In genomic region chr7:6146982-6147325, GRCm38 (mm10) we compare ENCODE assay signal across 14 mouse cellular contexts. TPM values are rescaled to one million over a fixed set of nuclear protein-coding genes. Genes with fewer than 3 reads are reported as not detected.
DNase-seq lines count a peak whose midpoint lies in the region; ATAC-seq and TF ChIP-seq lines count a peak whose summit lies in the region.
"Had no signal": no experiment of that assay in that cellular context is flagged by ENCODE, and none has a peak within 500 bp of the region (broad histone marks: within the 10 kb centered on the region; RNA-seq: fewer than 3 reads in every experiment).

No protein-coding gene starts in this region.

- no peak for TF ChIP-seq CTCF in layer of hippocampus, adult 2 months (conservative IDR thresholded peaks at IDR 0.05)

- no peaks in the 10 kb centered on the region for H3K27me3 ChIP-seq in liver, embryonic 13.5 days

- peaks cover 80% of the 10 kb centered on the region for H3K4me1 ChIP-seq in liver, embryonic 13.5 days (replicated peaks)

- peak; percentile 32; the same call in 1 of the 2 replicates for ATAC-seq in liver, embryonic 13.5 days (ENCODE audit: low read depth)

- H3K4me3 ChIP-seq in layer of hippocampus, adult 2 months: no peak overlapping the region
- no peak overlapping the region for H3K4me3 ChIP-seq in liver, embryonic 13.5 days (replicated peaks)
- H3K4me3 ChIP-seq: erythroblast, embryonic 14.5 days had no signal

- DNase-seq in adrenal gland, adult 2 months: peak; percentile 79
- DNase-seq in adrenal gland, postnatal 4 days (ENCODE audit: low spot score in 2 of 2): no peak
- DNase-seq in layer of hippocampus, adult 2 months (ENCODE audit: low spot score in 2 of 2): no peak
- DNase-seq in layer of hippocampus, adult 8-10 months (ENCODE audit: low spot score in 2 of 2): no peak
- peak; percentile 65 for DNase-seq in adrenal gland, postnatal 14 days
- no peak for DNase-seq in liver, embryonic 13.5 days
- DNase-seq in right cerebral cortex, adult 2 months (ENCODE audit: low spot score in 2 of 2): no peak
- no peak for DNase-seq in ovary, postnatal 10 days (ENCODE audit: low spot score)
- DNase-seq: cerebellum, adult 11 months; lung, postnatal 4 days had no signal

- no peaks in the 10 kb centered on the region for H3K9me3 ChIP-seq in liver, embryonic 13.5 days (replicated peaks)

- no peak overlapping the region for H3K9ac ChIP-seq in liver, embryonic 13.5 days

- peaks cover 2% of the 10 kb centered on the region for H3K36me3 ChIP-seq in liver, embryonic 13.5 days

- WGBS in liver, embryonic 13.5 days (ENCODE audit: insufficient replicate concordance): 43% methylated on average over 2 of the region's 2 CpGs

- H3K4me2 ChIP-seq in liver, embryonic 13.5 days: no peak overlapping the region

- H3K27ac ChIP-seq in layer of hippocampus, adult 2 months: peak overlapping the region; percentile 39; the same call in 1 of the 2 replicates
- peak overlapping the region; percentile 43 for H3K27ac ChIP-seq in liver, embryonic 13.5 days

RNA-seq across cellular contexts. Expression of gene Zfp787, which starts 8.8 kb away (rescaled TPM):
- 10 to 100 TPM; 41.8 to 41.9 TPM for total RNA-seq in adrenal gland, adult 2 months (2021)
- polyA plus RNA-seq in adrenal gland, adult 2 months (2012; rRNA removed): 73.8 and 87.1 TPM in 2 replicates
- 10 to 100 TPM; 79.3 to 83.7 TPM for total RNA-seq in adrenal gland, postnatal 4 days (2021)
- total RNA-seq in layer of hippocampus, adult 2 months (2021): 10 to 100 TPM; 26.2 to 27.3 TPM
- 10 to 100 TPM; 22.1 to 29.3 (median 27.7) TPM for total RNA-seq in layer of hippocampus, adult 8-10 months (2022)
- 45.4 and 51.4 TPM in 2 replicates for total RNA-seq in adrenal gland, postnatal 14 days (2021)
- polyA plus RNA-seq in liver, embryonic 13.5 days (2015; fragmentation: Nextera tagmentation; extraction: Ambion mirVana): 9.9 and 12.0 TPM in 2 replicates

RNA-seq across cellular contexts. Expression of gene Zfp444, which starts 25.1 kb away (rescaled TPM):
- 10 to 100 TPM; 22.5 to 31.1 TPM for total RNA-seq in adrenal gland, adult 2 months (2021)
- 50.7 and 61.8 TPM in 2 replicates for polyA plus RNA-seq in adrenal gland, adult 2 months (2012; rRNA removed)
- total RNA-seq in adrenal gland, postnatal 4 days (2021): 10 to 100 TPM; 31.3 to 36.3 TPM
- total RNA-seq in layer of hippocampus, adult 2 months (2021): 10 to 100 TPM; 55.8 to 57.2 TPM
- total RNA-seq in layer of hippocampus, adult 8-10 months (2022): 10 to 100 TPM; 45.2 to 59.5 (median 54.9) TPM
- 21.5 and 23.0 TPM in 2 replicates for total RNA-seq in adrenal gland, postnatal 14 days (2021)
- polyA plus RNA-seq in liver, embryonic 13.5 days (2015; fragmentation: Nextera tagmentation; extraction: Ambion mirVana): 19.6 and 21.0 TPM in 2 replicates

RNA-seq across cellular contexts. Expression of gene Galp, which starts 49.9 kb away (rescaled TPM):
- not detected for total RNA-seq in adrenal gland, adult 2 months (2021)
- polyA plus RNA-seq in adrenal gland, adult 2 months (2012; rRNA removed): not detected in 2 replicates
- not detected for total RNA-seq in adrenal gland, postnatal 4 days (2021)
- not detected for total RNA-seq in layer of hippocampus, adult 2 months (2021)
- total RNA-seq in layer of hippocampus, adult 8-10 months (2022): not detected
- not detected in 2 replicates for total RNA-seq in adrenal gland, postnatal 14 days (2021)
- not detected in 2 replicates for polyA plus RNA-seq in liver, embryonic 13.5 days (2015; fragmentation: Nextera tagmentation; extraction: Ambion mirVana)
- total RNA-seq: hematopoietic stem cell, adult 5-6 weeks; neutrophil, adult 5-6 weeks had no signal
- polyA plus RNA-seq: erythroblast, embryonic 14.5 days; spleen, adult 2 months had no signal

Comparison
In these comparisons a context has a peak if more than half of its experiments do, and no peak if none do; other contexts are left out.
1. DNase-seq: peak in adrenal gland, adult 2 months (single experiment) and adrenal gland, postnatal 14 days (single experiment); none in adrenal gland, postnatal 4 days (0 of 2), layer of hippocampus, adult 2 months (0 of 2), layer of hippocampus, adult 8-10 months (0 of 2), liver, embryonic 13.5 days (single experiment), right cerebral cortex, adult 2 months (0 of 2) and ovary, postnatal 10 days (single experiment).